Mouse (Mus musculus): ENCODE measurements at regions not wholly inside any gene's neighbourhood (a gene's known extent, or its start where the extent isn't known, plus 50 kb on each side); places are given as distances from the start of the nearest gene placed in this dataset.

DNA sequence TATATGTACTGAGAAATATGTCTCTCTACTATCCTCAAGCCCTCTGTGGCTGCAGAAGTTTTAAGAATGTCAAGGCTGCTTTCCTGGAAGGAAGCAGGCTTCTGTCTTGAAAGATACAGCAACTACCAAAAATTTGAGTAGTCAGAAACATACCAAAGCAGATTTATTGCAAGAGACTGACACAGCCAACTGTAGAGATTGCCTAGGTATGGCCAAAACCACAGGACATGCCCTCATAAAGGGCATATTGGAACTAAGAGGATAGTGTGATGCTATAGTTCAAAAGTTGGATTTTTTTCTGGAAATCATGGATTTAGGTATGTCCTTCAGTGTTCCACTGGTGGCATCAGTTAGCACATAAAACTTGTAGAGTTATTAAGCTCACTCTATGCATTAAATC, 230.8 kb upstream of the Arhgef26 start:
- H3K36me3 ChIP-seq (replicated peaks; ENCODE audit: control insufficient read depth, insufficient read depth, low read depth, low read length): no peaks in the 10 kb centered on the region

More for the DNA sequence above, 230.8 kb upstream of the Arhgef26 start:
- no peaks in the 10 kb centered on the region for H3K4me1 ChIP-seq (ENCODE audit: control insufficient read depth, insufficient read depth, low read length)
- no peak overlapping the region for H3K4me2 ChIP-seq (ENCODE audit: low read depth, low read length)
- DNase-seq (ENCODE audit: low spot score) (no peak), ATAC-seq (replicated peaks; ENCODE audit: insufficient number of reproducible peaks, low FRiP score, low TSS enrichment, low read depth) (no peak)
- no peak overlapping the region for H3K4me3 ChIP-seq (ENCODE audit: low read depth, low read length)
- H3K9ac ChIP-seq (replicated peaks; ENCODE audit: low read length): no peak overlapping the region
- no peaks in the 10 kb centered on the region for H3K9me3 ChIP-seq (replicated peaks; ENCODE audit: control insufficient read depth, low read length)
- no peak overlapping the region for H3K27ac ChIP-seq (replicated peaks; ENCODE audit: low read depth, low read length)
- no peaks in the 10 kb centered on the region for H3K27me3 ChIP-seq (ENCODE audit: control insufficient read depth, insufficient read depth, low read length)
